Mouse (Mus musculus) adipose tissue, adult 10 weeks (tissue): ENCODE data around the gene Vmn1r68. TPM values are rescaled to one million over a fixed set of nuclear protein-coding genes. Genes with fewer than 3 reads are reported as not detected.

Experiments used
- polyA plus RNA-seq: library from polyadenylated mRNA; stranded (reverse); fragments of 350-450 nt; fragmentation: Illumina TruSeq; extraction: RNeasy Lipid Tissue Mini Kit (QIAGEN cat#74804); gene quantifications from one replicate; pipeline ENCODE4 v1.2.3, GENCODE M21; 2014; ENCODE audit warnings: low read depth, low replicate concordance

Vmn1r68 gene
- not detected for polyA plus RNA-seq

DNA sequence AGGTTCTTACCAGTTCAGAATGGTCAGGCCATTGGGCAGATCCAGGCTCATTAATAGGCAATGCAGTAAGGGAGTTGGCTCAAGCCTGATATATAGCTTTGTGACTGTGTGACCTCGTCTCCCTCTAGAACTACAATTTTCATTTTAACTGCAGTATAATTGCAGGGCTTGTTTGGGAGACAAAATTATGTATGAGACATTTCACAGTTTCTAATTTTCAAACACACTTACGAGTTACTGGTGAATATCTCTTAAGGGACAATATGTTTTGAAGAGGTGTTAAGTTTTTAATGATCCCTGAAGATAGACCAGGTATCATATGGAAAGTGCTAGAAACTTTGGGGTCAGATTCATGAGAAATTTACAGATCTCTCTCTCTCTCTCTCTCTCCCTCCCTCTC, at the start of gene Vmn1r68:
Gene Vmn1r68 (minus strand): TSS at position 101 of the 400 bp plus-strand sequence.

GRCm38 (mm10) chr7:10494786-10495521, 63.3 kb downstream of the Vmn1r68 start, which contains the start of gene Zik1:
Gene Zik1 (minus strand): TSS chr7:10495394.

Other genes starting within 250 kb of the Vmn1r68 start
- gene Vmn1r67, start 115.2 kb downstream of the Vmn1r68 start, polyA plus RNA-seq, result not detected
- gene Zik1, start 63.1 kb downstream of the Vmn1r68 start, polyA plus RNA-seq, result 1.2 TPM
- not detected for gene Vmn1r69, start 55.2 kb upstream of the Vmn1r68 start, polyA plus RNA-seq
- gene Vmn1r70, start 73.0 kb upstream of the Vmn1r68 start, polyA plus RNA-seq, result not detected
- gene Nlrp4b, start 129.3 kb upstream of the Vmn1r68 start, polyA plus RNA-seq, result not detected
- not detected for gene Vmn1r71, start 195.9 kb upstream of the Vmn1r68 start, polyA plus RNA-seq